Mouse (Mus musculus) lung, embryonic 14.5 days (tissue): ENCODE results near the gene Plekhm3. TPM values are rescaled to one million over a fixed set of nuclear protein-coding genes. Genes with fewer than 3 reads are reported as not detected.

ENCODE experiments used
- ATAC-seq: fragments of 200-750 bp; cut with Nextera tagmentation; 2 replicates; pipeline ENCODE4 v1.8.0; 2017; ENCODE audit warnings: mild to moderate bottlenecking, moderate TSS enrichment, moderate library complexity; ENCODE audit not compliant: insufficient read depth
- DNase-seq: peaks from one replicate; pipeline ENCODE4 v3.0.0-alpha.2; 2015
- H3K27ac ChIP-seq: fragments of 300-500 bp; sonication (generic); 2 replicates; pipeline ENCODE4 v1.5.1; 2014; ENCODE audit warnings: low read depth, mild to moderate bottlenecking, moderate library complexity
- H3K27me3 ChIP-seq: fragments of 300-500 bp; sonication (generic); 2 replicates; pipeline ENCODE4 v1.6.1; 2014; ENCODE audit warnings: low read length, control low read depth; ENCODE audit not compliant: insufficient read depth
- H3K36me3 ChIP-seq: fragments of 300-500 bp; sonication (generic); 2 replicates; pipeline ENCODE4 v1.6.1; 2014; ENCODE audit warnings: control low read depth; ENCODE audit not compliant: insufficient read depth
- H3K4me1 ChIP-seq: fragments of 300-500 bp; sonication (generic); 2 replicates; pipeline ENCODE4 v1.6.1; 2014; ENCODE audit warnings: antibody characterized with exemption, control low read depth; ENCODE audit not compliant: insufficient read depth
- H3K4me2 ChIP-seq: fragments of 300-500 bp; sonication (generic); 2 replicates; pipeline ENCODE4 v1.6.1; 2014; ENCODE audit warnings: mild to moderate bottlenecking
- H3K4me3 ChIP-seq: fragments of 300-500 bp; sonication (generic); 2 replicates; pipeline ENCODE4 v1.5.1; 2014; ENCODE audit warnings: low read depth, low read length
- H3K9ac ChIP-seq: fragments of 300-500 bp; sonication (generic); 2 replicates; pipeline ENCODE4 v1.6.1; 2014
- H3K9me3 ChIP-seq: fragments of 300-500 bp; sonication (generic); 2 replicates; pipeline ENCODE4 v1.6.1; 2016; ENCODE audit warnings: low read depth, low read length, control low read depth
- CTCF ChIP-seq: IDR thresholded peaks from 2 replicates; pipeline ENCODE4 v1.5.1; 2016; ENCODE audit warnings: antibody characterized with exemption, low read depth
- WGBS: fragments of 180-500 bp; shearing (Covaris S2); extraction: QIAGEN DNeasy Blood & Tissue Kit; methylation state at CpG from one replicate; pipeline ENCODE4 v1.1.7; 2014; 5-methylcytosine and 5-hydroxymethylcytosine counted together
- polyA plus RNA-seq: library from polyadenylated mRNA; unstranded; fragments of >200 nt; fragmentation: Nextera tagmentation; extraction: Ambion mirVana; gene quantifications from 2 replicates; pipeline ENCODE4 v1.2.1, GENCODE M21; 2014

Gene Plekhm3
- polyA plus RNA-seq, 1 experiment from 2014 or later: 8.1 TPM

GRCm38 (mm10) chr1:64779415-64779814 is 177.2 kb downstream of the Plekhm3 start:
- H3K27me3 ChIP-seq: no peaks in the 10 kb centered on the region
- H3K4me2 ChIP-seq: no peak overlapping the region
- ATAC-seq (no peak), DNase-seq (no peak)
- H3K27ac ChIP-seq: no peak overlapping the region
- H3K9me3 ChIP-seq: no peaks in the 10 kb centered on the region
- no peaks in the 10 kb centered on the region for H3K36me3 ChIP-seq
- no peaks in the 10 kb centered on the region for H3K4me1 ChIP-seq
- H3K4me3 ChIP-seq: no peak overlapping the region
- no peak for TF ChIP-seq CTCF
- WGBS: 71% methylated on average over 5 of the region's 5 CpGs
- H3K9ac ChIP-seq: no peak overlapping the region

DNA sequence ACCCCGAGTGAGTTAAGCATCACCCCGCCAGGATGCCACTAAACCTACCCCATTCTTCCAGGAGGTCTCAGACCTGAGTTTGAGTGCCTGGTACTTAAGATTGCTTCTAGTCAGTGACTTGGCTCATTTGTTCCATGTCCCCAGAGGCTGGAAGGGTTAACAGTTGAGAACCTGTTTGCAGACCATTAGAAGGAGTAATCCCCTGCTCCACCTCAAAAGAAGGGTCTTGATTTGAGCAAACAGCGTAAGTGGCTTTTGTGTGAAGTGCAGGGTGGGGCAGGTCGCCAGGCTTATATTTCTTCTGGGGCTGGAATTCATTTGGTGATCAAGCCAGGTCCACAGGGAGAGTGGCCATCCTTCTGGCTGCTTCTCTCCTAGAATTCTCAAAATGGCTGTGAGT is 183.3 kb downstream of the Plekhm3 start:
- peak; percentile 80 for ATAC-seq
- H3K4me3 ChIP-seq: no peak overlapping the region
- WGBS: 61% methylated on average over 4 of the region's 4 CpGs
- no peak overlapping the region for H3K9ac ChIP-seq
- DNase-seq: peak; percentile 46
- 0 out of 2 replicates have a peak, but pooled peaks have one; percentile 0 for TF ChIP-seq CTCF
- H3K4me2 ChIP-seq: no peak overlapping the region
- H3K9me3 ChIP-seq: no peaks in the 10 kb centered on the region
- no peaks in the 10 kb centered on the region for H3K36me3 ChIP-seq
- peaks cover 6% of the 10 kb centered on the region; the same call in 1 of the 2 replicates for H3K4me1 ChIP-seq
- no peaks in the 10 kb centered on the region for H3K27me3 ChIP-seq
- H3K27ac ChIP-seq: peak overlapping the region; percentile 36; the same call in 1 of the 2 replicates

DNA sequence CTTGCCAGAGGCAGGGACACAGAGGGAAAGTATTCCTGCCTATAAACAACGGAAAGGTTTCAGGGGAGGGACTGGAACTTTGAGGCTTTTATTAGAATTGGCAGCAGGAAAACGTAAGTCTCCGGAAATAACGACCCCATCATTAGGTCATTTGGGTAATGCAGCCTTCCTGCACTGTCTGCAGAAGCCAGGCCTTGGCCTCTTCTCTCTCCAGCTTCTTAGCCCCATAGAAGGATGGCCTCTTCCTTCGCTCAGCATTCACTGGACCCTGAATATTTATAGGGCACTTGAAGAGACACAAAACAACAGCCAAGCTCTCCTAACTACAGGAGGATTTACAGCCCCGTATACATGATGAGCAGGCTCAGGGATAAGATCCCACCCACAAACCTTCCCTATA is 186.5 kb downstream of the Plekhm3 start:
- peaks cover 6% of the 10 kb centered on the region; the same call in 1 of the 2 replicates for H3K4me1 ChIP-seq
- H3K4me2 ChIP-seq: no peak overlapping the region
- DNase-seq (peak; percentile 43), ATAC-seq (no peak)
- WGBS: 51% methylated on average over 6 of the region's 6 CpGs
- H3K27me3 ChIP-seq: no peaks in the 10 kb centered on the region
- no peak for TF ChIP-seq CTCF
- H3K9me3 ChIP-seq: no peaks in the 10 kb centered on the region
- no peak overlapping the region for H3K4me3 ChIP-seq
- no peaks in the 10 kb centered on the region for H3K36me3 ChIP-seq
- no peak overlapping the region for H3K27ac ChIP-seq
- H3K9ac ChIP-seq: no peak overlapping the region

GRCm38 (mm10) chr1:64761646-64762045 is 195.0 kb downstream of the Plekhm3 start:
- no peak overlapping the region for H3K4me2 ChIP-seq
- ATAC-seq (no peak), DNase-seq (no peak)
- WGBS: 50% methylated on average over 4 of the region's 4 CpGs
- no peak overlapping the region for H3K27ac ChIP-seq
- H3K4me3 ChIP-seq: no peak overlapping the region
- no peak overlapping the region for H3K9ac ChIP-seq
- TF ChIP-seq CTCF: no peak
- H3K4me1 ChIP-seq: no peaks in the 10 kb centered on the region
- H3K27me3 ChIP-seq: no peaks in the 10 kb centered on the region
- H3K9me3 ChIP-seq: no peaks in the 10 kb centered on the region
- no peaks in the 10 kb centered on the region for H3K36me3 ChIP-seq

DNA sequence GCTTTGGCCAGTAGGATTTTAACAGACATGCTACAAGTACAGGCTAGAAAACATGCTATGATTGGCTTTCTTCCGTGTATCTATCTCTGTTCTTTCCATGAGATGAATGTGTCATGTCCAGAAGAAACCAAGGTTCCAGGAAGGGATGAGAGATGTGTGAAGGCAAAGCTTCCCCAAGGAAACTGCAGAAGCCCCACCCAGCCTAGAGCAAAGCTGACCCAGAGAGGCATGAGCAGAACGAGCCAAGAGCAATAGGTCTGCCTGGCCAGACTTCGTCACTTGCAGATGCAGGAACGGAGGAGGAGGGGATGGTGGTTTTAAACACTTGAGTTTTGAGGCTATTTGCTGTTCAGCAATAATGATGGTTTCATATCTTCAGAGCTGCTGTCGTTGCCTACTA is 198.9 kb downstream of the Plekhm3 start:
- Histone ChIP-seq H3K9ac (no peak overlapping the region), H3K27ac (no peak overlapping the region), H3K9me3 (no peaks in the 10 kb centered on the region)

GRCm38 (mm10) chr1:64757254-64757653 is 199.4 kb downstream of the Plekhm3 start:
- DNase-seq (peak; percentile 26), ATAC-seq (peak; percentile 75; the same call in 1 of the 2 replicates)
- no peaks in the 10 kb centered on the region for H3K36me3 ChIP-seq
- no peak overlapping the region for H3K27ac ChIP-seq
- no peak overlapping the region for H3K9ac ChIP-seq
- H3K4me1 ChIP-seq: no peaks in the 10 kb centered on the region
- no peak for TF ChIP-seq CTCF
- 17% methylated on average over 2 of the region's 2 CpGs for WGBS
- no peaks in the 10 kb centered on the region for H3K27me3 ChIP-seq
- no peak overlapping the region for H3K4me3 ChIP-seq
- no peak overlapping the region for H3K4me2 ChIP-seq
- no peaks in the 10 kb centered on the region for H3K9me3 ChIP-seq

More for the DNA sequence above, 198.9 kb downstream of the Plekhm3 start:
- no peak for TF ChIP-seq CTCF
- H3K4me3 ChIP-seq: no peak overlapping the region
- no peak overlapping the region for H3K4me2 ChIP-seq
- no peak for ATAC-seq
- 70% methylated on average over 5 of the region's 5 CpGs for WGBS
- DNase-seq: no peak
- H3K4me1 ChIP-seq: no peaks in the 10 kb centered on the region
- H3K36me3 ChIP-seq: no peaks in the 10 kb centered on the region
- no peaks in the 10 kb centered on the region for H3K27me3 ChIP-seq

GRCm38 (mm10) chr1:64756640-64757030 is 200.0 kb downstream of the Plekhm3 start:
- no peaks in the 10 kb centered on the region for H3K36me3 ChIP-seq
- no peak overlapping the region for H3K4me2 ChIP-seq
- H3K27ac ChIP-seq: peak overlapping the region; percentile 19; the same call in 1 of the 2 replicates
- H3K4me3 ChIP-seq: no peak overlapping the region
- no peaks in the 10 kb centered on the region for H3K4me1 ChIP-seq
- TF ChIP-seq CTCF: no peak
- WGBS: 36% methylated on average over 10 of the region's 10 CpGs
- DNase-seq: no peak
- H3K9ac ChIP-seq: no peak overlapping the region
- H3K9me3 ChIP-seq: no peaks in the 10 kb centered on the region
- no peaks in the 10 kb centered on the region for H3K27me3 ChIP-seq
- no peak for ATAC-seq
